Mouse (Mus musculus) mesoderm, embryonic 11.5 days (tissue): ENCODE data around the gene Morc4.

ENCODE experiments used
- DNase-seq: peaks from one replicate; pipeline ENCODE4 v3.0.0-alpha.2; 2012; ENCODE audit warnings: low read depth, low spot score

Gene Morc4

DNA sequence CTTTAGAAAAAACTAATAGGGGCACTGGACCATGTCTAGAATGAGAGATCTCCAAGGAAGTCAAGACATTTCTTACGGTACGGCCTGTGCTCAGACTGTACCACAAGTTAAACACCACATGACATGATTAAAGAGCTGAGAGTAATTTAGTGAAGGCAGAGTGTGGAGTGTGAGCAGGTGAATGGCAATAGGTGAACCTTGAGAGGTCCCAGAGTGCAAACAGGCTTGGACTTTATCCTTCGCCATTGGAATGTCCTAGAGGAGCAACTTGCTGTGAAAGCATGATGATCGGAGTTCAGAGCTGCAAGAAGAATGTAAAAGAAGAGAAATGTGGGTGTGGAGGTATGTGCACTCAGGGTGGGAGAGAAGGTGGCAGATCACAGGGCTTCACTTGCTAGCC, 65.6 kb downstream of the Morc4 start:
- no peak for DNase-seq

DNA sequence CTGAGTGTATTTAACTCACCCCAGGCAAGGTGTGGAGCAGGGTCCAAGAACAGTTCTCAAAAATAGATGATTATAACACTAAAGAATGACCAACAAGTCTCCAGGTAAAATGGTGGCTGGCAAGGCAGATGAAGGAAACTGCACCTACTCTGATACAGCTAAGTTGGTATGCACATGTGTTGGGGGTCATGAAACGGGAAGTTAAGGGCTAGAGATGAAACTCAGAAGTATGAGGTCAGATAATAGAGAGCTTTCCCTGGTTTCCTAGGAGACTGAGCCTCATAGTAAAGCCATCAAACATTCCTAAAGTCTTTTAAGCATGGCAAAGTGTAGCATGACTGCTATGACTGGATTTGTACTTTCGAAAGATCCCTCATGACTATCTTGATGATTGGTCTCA, 68.4 kb downstream of the Morc4 start:
- DNase-seq = no peak

GRCm38 (mm10) chrX:139800406-139800878, 71.0 kb downstream of the Morc4 start, which contains the start of gene Cldn2:
TSS of gene Cldn2 (plus strand) at chrX:139800828.
- DNase-seq = no peak

DNA sequence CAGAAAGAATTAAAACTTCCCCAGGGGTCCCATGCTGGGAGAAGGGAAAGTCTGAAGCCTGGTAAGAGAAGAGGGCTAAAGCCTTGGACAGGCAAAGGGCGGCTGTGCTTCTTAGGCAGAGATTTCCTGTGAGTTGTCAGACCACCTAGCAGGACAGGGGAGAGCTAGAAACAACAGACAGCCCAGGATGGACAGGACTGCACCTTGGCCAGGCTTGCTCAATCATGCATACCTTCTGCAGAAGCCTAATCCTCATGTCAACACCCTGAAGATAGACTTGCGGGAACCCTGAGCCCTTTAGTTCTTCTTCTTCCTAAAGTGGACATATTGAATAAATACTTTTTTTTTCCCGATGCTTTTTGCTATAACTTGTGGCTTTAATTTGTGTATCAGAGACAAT, 71.5 kb downstream of the Morc4 start:
- no peak for DNase-seq

- DNase-seq = no peak
Measured at GRCm38 (mm10) chrX:139797875-139798274, 73.6 kb downstream of the Morc4 start.

GRCm38 (mm10) chrX:139796037-139796436, 75.4 kb downstream of the Morc4 start:
- no peak for DNase-seq

- DNase-seq = no peak
Measured at GRCm38 (mm10) chrX:139794072-139794845, 77.2 kb downstream of the Morc4 start.

- no peak for DNase-seq
Measured at GRCm38 (mm10) chrX:139785764-139786163, 85.7 kb downstream of the Morc4 start.

DNA sequence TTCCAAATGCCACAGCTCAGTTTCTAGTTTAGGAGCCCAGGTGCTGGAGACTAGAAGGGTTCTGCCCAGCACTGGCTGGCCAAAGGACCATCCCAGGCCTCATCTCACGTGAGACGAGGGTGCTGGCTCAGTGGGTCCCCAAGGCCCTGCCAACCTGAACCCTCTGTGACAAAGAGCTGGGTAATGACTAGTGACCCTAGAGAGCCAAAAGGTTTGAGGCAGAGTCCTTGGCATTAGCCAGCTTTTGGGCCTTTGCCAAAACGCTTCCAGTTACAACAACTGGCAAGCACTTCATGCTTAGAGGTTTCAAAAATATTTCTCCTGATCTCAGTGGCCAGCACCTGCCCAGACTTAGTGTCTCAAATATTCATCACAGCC, 88.4 kb downstream of the Morc4 start:
- no peak for DNase-seq

GRCm38 (mm10) chrX:139782278-139783044, 89.0 kb downstream of the Morc4 start, which contains the start of gene Ripply1:
TSS of gene Ripply1 (minus strand) at chrX:139782353.
- peak; percentile 15 for DNase-seq

DNA sequence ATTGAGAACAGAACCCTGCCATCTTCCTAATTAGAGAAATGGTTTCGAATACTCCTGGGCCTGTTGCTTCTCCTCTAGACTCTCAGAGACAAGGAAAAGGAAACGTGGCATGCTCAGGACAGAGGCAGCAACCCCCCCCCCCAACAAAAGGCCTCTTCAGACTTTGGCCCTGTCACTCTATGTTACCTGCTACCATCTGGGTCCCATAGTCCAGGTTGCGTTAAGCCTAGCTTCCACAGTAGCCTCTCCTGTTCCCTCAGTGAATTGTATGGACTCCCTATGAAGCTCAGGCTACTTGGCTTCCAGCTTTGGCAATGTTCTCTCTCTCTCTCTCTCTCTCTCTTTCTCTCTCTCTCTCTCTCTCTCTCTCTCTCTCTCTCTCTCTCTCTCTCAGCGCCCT, 89.9 kb downstream of the Morc4 start:
- DNase-seq = no peak

GRCm38 (mm10) chrX:139780988-139781387, 90.5 kb downstream of the Morc4 start:
- DNase-seq = no peak

DNA sequence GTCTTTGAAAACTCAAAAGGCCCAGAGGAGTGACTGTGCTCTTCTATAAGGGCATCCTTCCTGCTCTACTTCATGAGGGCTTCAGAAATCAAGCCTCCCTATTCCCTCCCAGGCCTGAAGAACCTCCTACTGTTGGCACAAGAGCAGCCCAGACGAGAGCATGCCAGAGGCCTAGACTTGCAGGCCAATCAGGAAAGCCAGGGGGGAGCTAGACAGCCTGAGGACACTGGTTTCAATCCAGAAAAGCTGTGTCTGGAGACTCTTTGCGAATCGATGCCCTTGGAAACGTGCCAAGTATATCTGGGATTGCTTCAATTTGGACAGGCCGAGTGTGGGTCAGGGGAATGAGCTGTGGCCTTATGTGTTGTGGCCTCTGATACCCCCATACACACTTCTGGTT, 92.1 kb downstream of the Morc4 start:
- no peak for DNase-seq

DNA sequence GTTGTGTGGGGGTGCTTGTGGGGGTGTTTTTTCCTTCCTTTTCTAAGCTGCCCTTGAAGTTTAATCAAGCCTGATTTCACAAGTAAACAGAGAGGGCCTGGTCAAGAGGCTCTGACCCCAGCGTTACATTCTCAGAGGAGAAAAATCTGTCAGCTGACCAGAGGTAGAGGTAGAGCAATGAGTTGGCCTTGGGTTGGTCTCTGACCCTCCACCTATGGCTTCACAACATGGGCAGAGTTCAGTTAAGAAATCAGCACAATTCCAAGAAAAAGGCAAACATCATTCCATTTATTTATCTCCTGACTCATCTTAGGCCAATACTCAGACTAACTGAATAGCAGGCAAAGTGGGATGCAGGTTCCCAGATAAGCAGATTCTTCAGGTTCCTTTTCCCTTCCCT, 92.6 kb downstream of the Morc4 start:
- no peak for DNase-seq

- peak; percentile 53 for DNase-seq
Measured at GRCm38 (mm10) chrX:139777357-139777756, 94.1 kb downstream of the Morc4 start.

- DNase-seq = no peak
Measured at GRCm38 (mm10) chrX:139775084-139775612, 96.3 kb downstream of the Morc4 start.

DNA sequence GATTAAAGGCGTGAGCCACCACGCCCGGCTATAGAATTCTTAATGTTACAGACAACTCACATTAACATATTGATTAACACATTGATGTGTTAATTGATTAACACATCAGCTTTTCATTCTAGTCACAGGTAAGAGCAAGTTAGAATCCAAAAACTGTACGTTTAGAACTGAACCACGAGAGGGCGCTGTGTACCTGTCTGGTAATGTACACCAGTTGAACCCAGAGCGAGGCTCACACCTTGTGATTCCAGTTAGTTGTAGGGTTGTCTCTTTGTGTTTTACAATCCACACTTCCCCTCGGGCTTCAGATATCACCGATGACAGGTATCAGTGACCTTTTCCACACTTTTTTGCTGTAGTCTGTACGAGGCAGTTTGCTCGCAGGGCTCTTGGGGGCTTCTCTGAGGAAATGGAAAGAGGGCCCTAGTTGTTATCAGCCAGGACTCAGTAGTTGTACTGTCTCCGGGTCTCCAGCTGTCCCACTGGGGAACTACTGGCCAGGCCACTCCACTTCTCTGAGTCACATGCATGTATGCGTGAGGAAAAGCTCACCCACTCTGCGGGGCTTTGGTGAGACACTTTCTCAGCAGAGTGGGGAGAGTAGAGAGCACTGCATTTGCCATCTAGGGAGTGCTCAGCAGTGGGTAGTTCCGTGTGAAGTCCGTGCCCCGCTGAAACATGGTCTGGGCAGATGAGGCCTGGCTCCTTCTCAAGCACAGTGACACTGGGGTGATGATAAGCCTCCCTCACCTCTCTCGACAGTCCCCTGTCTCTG, 97.0 kb downstream of the Morc4 start:
- peak; percentile 58 for DNase-seq
